In the genomic region with DNA sequence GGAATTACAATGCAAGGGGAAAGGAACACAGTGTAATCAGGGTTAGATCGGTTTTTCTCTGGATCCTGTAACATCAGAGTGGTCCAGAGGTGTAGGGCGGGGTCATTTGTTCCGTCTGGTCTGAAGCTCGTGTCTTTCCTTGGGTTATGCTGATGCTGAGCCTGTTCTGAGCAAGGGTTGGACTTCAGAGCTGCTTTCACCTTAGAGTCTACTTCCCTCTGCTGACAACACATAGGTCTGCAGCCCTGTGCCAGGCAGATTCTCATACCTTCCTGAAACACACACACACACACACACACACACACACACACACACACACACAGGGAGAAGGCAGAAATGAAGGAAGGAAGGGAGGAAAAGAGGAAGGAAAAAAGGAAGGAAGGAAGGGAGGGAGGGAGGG, we compare ENCODE assay signal across 8 mouse cellular contexts. TPM values are rescaled to one million over a fixed set of nuclear protein-coding genes. Genes with fewer than 3 reads are reported as not detected.
DNase-seq lines count a peak whose midpoint lies in the region; ATAC-seq and TF ChIP-seq lines count a peak whose summit lies in the region.
"Had no signal": no experiment of that assay in that cellular context is flagged by ENCODE, and none has a peak within 500 bp of the region (broad histone marks: within the 10 kb centered on the region; RNA-seq: fewer than 3 reads in every experiment).

No protein-coding gene starts in this region.

- ATAC-seq in midbrain, embryonic 16.5 days, result no peak

- H3K4me3 ChIP-seq in layer of hippocampus, adult 2 months, result no peak overlapping the region
- no peak overlapping the region for H3K4me3 ChIP-seq in ES-E14 (ENCODE audit: insufficient read depth in 1 of 2, low read depth in 1 of 2, low read length in 2 of 2, poor library complexity in 1 of 2, severe bottlenecking in 1 of 2)
- H3K4me3 ChIP-seq in midbrain, embryonic 16.5 days (ENCODE audit: low read depth, low read length), result no peak overlapping the region
- H3K4me3 ChIP-seq: neural tube, embryonic 12.5 days had no signal

- in situ Hi-C loops in ES-E14 (cut with MboI; ENCODE audit: low sequenced_read_pairs in 2 of 2, unreplicated experiment in 2 of 2), result no loop called here

- peak; percentile 50 for TF ChIP-seq CTCF in layer of hippocampus, adult 2 months (conservative IDR thresholded peaks at IDR 0.05)

- H3K27me3 ChIP-seq in midbrain, embryonic 16.5 days (ENCODE audit: control insufficient read depth, insufficient read depth, low read depth, low read length), result no peaks in the 10 kb centered on the region
- H3K27me3 ChIP-seq: neural tube, embryonic 12.5 days had no signal

- 74% methylated on average over 4 of the region's 4 CpGs for WGBS in midbrain, embryonic 16.5 days

- DNase-seq in layer of hippocampus, adult 2 months (ENCODE audit: low spot score in 2 of 2), result no peak
- DNase-seq in layer of hippocampus, postnatal 36 days, result no peak
- DNase-seq in ES-E14 (ENCODE audit: low read depth, low spot score), result peak; percentile 11
- DNase-seq in cerebellum, adult 11-12 months, result peak; percentile 63
- DNase-seq in kidney, adult 9 months, result peak; percentile 51
- peak; percentile 39 for DNase-seq in naive thymus-derived CD4-positive, alpha-beta T cell, adult 2 months (ENCODE audit: low read depth)

- no peaks in the 10 kb centered on the region for H3K36me3 ChIP-seq in ES-E14 (ENCODE audit: control insufficient read depth, insufficient read depth, low read length, poor library complexity, severe bottlenecking)
- H3K36me3 ChIP-seq in midbrain, embryonic 16.5 days (ENCODE audit: control insufficient read depth, insufficient read depth, low read length), result no peaks in the 10 kb centered on the region
- H3K36me3 ChIP-seq: neural tube, embryonic 12.5 days had no signal

- no peaks in the 10 kb centered on the region for H3K4me1 ChIP-seq in ES-E14 (ENCODE audit: control insufficient read depth in 2 of 2, insufficient read depth in 2 of 2, low read length in 2 of 2, poor library complexity in 1 of 2)
- H3K4me1 ChIP-seq in midbrain, embryonic 16.5 days (ENCODE audit: control insufficient read depth, insufficient read depth, low read length), result no peaks in the 10 kb centered on the region
- H3K4me1 ChIP-seq: neural tube, embryonic 12.5 days had no signal

- no peak overlapping the region for H3K9ac ChIP-seq in ES-E14 (ENCODE audit: insufficient read depth, low read depth, low read length, poor library complexity, severe bottlenecking)
- H3K9ac ChIP-seq in midbrain, embryonic 16.5 days (ENCODE audit: low read depth, low read length), result no peak overlapping the region
- H3K9ac ChIP-seq: neural tube, embryonic 12.5 days had no signal

- no peaks in the 10 kb centered on the region for H3K9me3 ChIP-seq in ES-E14 (ENCODE audit: control insufficient read depth, insufficient read depth, low read depth, low read length)
- H3K9me3 ChIP-seq in midbrain, embryonic 16.5 days (replicated peaks; ENCODE audit: control insufficient read depth, low read length, poor library complexity, severe bottlenecking), result no peaks in the 10 kb centered on the region
- H3K9me3 ChIP-seq: neural tube, embryonic 12.5 days had no signal

- no peak overlapping the region for H3K27ac ChIP-seq in layer of hippocampus, adult 2 months
- H3K27ac ChIP-seq in ES-E14 (ENCODE audit: insufficient read depth, low read depth, low read length, poor library complexity, severe bottlenecking), result no peak overlapping the region
- H3K27ac ChIP-seq in midbrain, embryonic 16.5 days (ENCODE audit: low read length), result no peak overlapping the region
- H3K27ac ChIP-seq: neural tube, embryonic 12.5 days had no signal

- H3K4me2 ChIP-seq in midbrain, embryonic 16.5 days (ENCODE audit: low read length), result no peak overlapping the region
- H3K4me2 ChIP-seq: neural tube, embryonic 12.5 days had no signal

TF ChIP-seq in ES-E14, 5 proteins besides CTCF, POLR2A, EP300 and RAD21:
- TF ChIP-seq ZNF384 (IDR thresholded peaks at IDR 0.05; ENCODE audit: low read depth, low read length) (no peak), CHD2 (IDR thresholded peaks at IDR 0.05; ENCODE audit: low read depth, low read length) (no peak), MAFK (IDR thresholded peaks at IDR 0.05; ENCODE audit: insufficient read depth, low read depth, low read length) (no peak), HCFC1 (IDR thresholded peaks at IDR 0.05; ENCODE audit: borderline replicate concordance, insufficient read depth, low read length) (no peak), ZC3H11A (IDR thresholded peaks at IDR 0.05; ENCODE audit: borderline replicate concordance, low read depth, low read length) (no peak)

RNA-seq across cellular contexts. Expression of a gene that starts 43.2 kb away (rescaled TPM):
- total RNA-seq in layer of hippocampus, adult 2 months (2021), result 10 to 100 TPM; 39.1 to 41.4 TPM
- 10 to 100 TPM; 43.1 to 44.9 TPM for total RNA-seq in layer of hippocampus, postnatal 36 days (2021)
- 23.2 and 24.9 TPM in 2 replicates for total RNA-seq in ES-E14 (2012; rRNA removed)
- polyA plus RNA-seq in midbrain, embryonic 16.5 days (2015; fragmentation: Nextera tagmentation; extraction: Ambion mirVana), result 6.1 and 6.9 TPM in 2 replicates

Comparison
In these comparisons a context has a peak if more than half of its experiments do, and no peak if none do; other contexts are left out.
1. DNase-seq: peak in ES-E14 (single experiment), cerebellum, adult 11-12 months (single experiment), kidney, adult 9 months (single experiment) and naive thymus-derived CD4-positive, alpha-beta T cell, adult 2 months (single experiment); none in layer of hippocampus, adult 2 months (0 of 2) and layer of hippocampus, postnatal 36 days (0 of 2).